Mouse (Mus musculus) MEL (cell line): ENCODE results near the gene Prdm16.
A peak's percentile ranks its signal among the peaks of the same experiment; 100 is the strongest.

Source experiments
- BHLHE40 ChIP-seq: IDR thresholded peaks from 2 replicates; pipeline ENCODE4 v1.6.1; 2012; ENCODE audit warnings: low read depth, mild to moderate bottlenecking, inconsistent platforms, low read length, improper control_type of control experiment, borderline replicate concordance
- CHD2 ChIP-seq: IDR thresholded peaks from 2 replicates; pipeline ENCODE4 v1.6.1; 2011; ENCODE audit warnings: low read length, improper control_type of control experiment
- CTCF ChIP-seq, 3 experiments: IDR thresholded peaks in 2 of 3; conservative IDR thresholded peaks in 1 of 3; 2 replicates each; pipeline ENCODE4 v1.5.1; 2011 to 2012; ENCODE audit warnings: low read length in 3 of 3, low read depth in 2 of 3, mild to moderate bottlenecking in 2 of 3, improper control_type of control experiment in 1 of 3, inconsistent platforms in 1 of 3, mixed read lengths in 1 of 3, moderate library complexity in 1 of 3; ENCODE audit not compliant: control insufficient read depth in 1 of 3, insufficient read depth in 1 of 3, poor library complexity in 1 of 3, severe bottlenecking in 1 of 3
- GABPA ChIP-seq: IDR thresholded peaks from 2 replicates; pipeline ENCODE4 v1.6.1; 2012; ENCODE audit warnings: low read depth, mild to moderate bottlenecking, inconsistent platforms, low read length, improper control_type of control experiment, moderate library complexity
- HCFC1 ChIP-seq: IDR thresholded peaks from 2 replicates; pipeline ENCODE4 v1.6.1; 2012; ENCODE audit warnings: low read depth, mild to moderate bottlenecking, inconsistent platforms, low read length, improper control_type of control experiment, moderate library complexity
- MAX ChIP-seq: IDR thresholded peaks from 2 replicates; pipeline ENCODE4 v1.6.1; 2011; ENCODE audit warnings: low read length, improper control_type of control experiment
- MEF2A ChIP-seq: IDR thresholded peaks from 2 replicates; pipeline ENCODE4 v1.6.1; 2014; ENCODE audit warnings: low read depth, mild to moderate bottlenecking, inconsistent platforms, low read length, improper control_type of control experiment; ENCODE audit not compliant: poor library complexity, insufficient replicate concordance, severe bottlenecking; ENCODE audit errors: extremely low read depth
- POLR2A ChIP-seq, 2 experiments: IDR thresholded peaks; 2 replicates each; pipeline ENCODE4 v1.6.1; 2011 to 2012; ENCODE audit warnings: low read length in 2 of 2, mild to moderate bottlenecking in 2 of 2, control low read depth in 1 of 2, improper control_type of control experiment in 1 of 2, low read depth in 1 of 2, moderate library complexity in 1 of 2; ENCODE audit not compliant: control insufficient read depth in 1 of 2, insufficient read depth in 1 of 2, poor library complexity in 1 of 2
- RAD21 ChIP-seq: IDR thresholded peaks from 2 replicates; pipeline ENCODE4 v1.6.1; 2011; ENCODE audit warnings: mild to moderate bottlenecking, low read depth, low read length, improper control_type of control experiment
- TCF12 ChIP-seq: IDR thresholded peaks from 2 replicates; pipeline ENCODE4 v1.6.1; 2014; ENCODE audit warnings: low read depth, mild to moderate bottlenecking, inconsistent platforms, low read length, improper control_type of control experiment, moderate library complexity
- USF1 ChIP-seq: IDR thresholded peaks from 2 replicates; pipeline ENCODE4 v1.6.1; 2014; ENCODE audit warnings: low read depth, mild to moderate bottlenecking, inconsistent platforms, low read length, improper control_type of control experiment, moderate library complexity
- ZC3H11A ChIP-seq: IDR thresholded peaks from 2 replicates; pipeline ENCODE4 v1.6.1; 2012; ENCODE audit warnings: low read depth, mild to moderate bottlenecking, inconsistent platforms, low read length, improper control_type of control experiment

DNA sequence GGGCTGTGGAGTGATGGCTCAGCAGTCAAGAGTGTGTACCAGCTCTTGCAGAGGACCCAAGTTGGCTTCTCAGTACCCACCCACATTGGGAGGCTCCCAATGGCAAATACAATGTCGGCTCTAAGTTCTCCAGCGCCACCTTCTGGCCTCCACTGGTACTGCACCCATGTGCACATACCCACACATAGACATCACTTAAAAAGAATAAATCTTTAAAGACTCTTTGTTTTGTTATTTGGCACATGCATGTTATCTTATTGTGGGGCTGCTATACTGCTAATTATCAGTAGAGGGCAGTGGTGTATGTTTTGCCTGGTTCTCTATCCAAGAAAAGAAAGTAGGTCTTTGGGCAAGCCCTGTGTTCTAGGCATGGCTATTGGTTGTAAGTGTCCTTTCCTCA lies 217.7 kb downstream of the Prdm16 start:
- TF ChIP-seq HCFC1 (no peak), GABPA (no peak), CTCF (IDR thresholded peaks at IDR 0.05 in 2 of 3, conservative IDR thresholded peaks at IDR 0.05 in 1 of 3; ENCODE audit: control insufficient read depth in 1 of 3, insufficient read depth in 1 of 3, low read depth in 2 of 3, low read length in 3 of 3, poor library complexity in 1 of 3, severe bottlenecking in 1 of 3) (peak; percentile 31 to 41 (median 35)), USF1 (no peak), MAX (no peak), POLR2A (IDR thresholded peaks at IDR 0.05; ENCODE audit: control insufficient read depth in 1 of 2, insufficient read depth in 1 of 2, low read depth in 1 of 2, low read length in 2 of 2, poor library complexity in 1 of 2) (no peak), CHD2 (no peak), BHLHE40 (no peak), ZC3H11A (no peak), RAD21 (no peak; the same call in none of the 2 replicates), MEF2A (no peak), TCF12 (no peak)
